Mouse (Mus musculus): ENCODE results near the gene Dmwd.

GRCm38 (mm10) chr7:19086760-19087159 lies 10.7 kb downstream of the Dmwd start:
- TF ChIP-seq CTCF (IDR thresholded peaks at IDR 0.05) = no peak
- no peak for TF ChIP-seq EP300 (IDR thresholded peaks at IDR 0.05; ENCODE audit: insufficient read depth, low read depth, low read length)
